Mouse (Mus musculus): ENCODE results near the gene Prl2c1. TPM values are rescaled to one million over a fixed set of nuclear protein-coding genes. Genes with fewer than 3 reads are reported as not detected.
"Not testable (repeated sequence)": the region's sequence is repeated elsewhere in the genome, so short reads cannot be mapped to it uniquely, and the experiment has no call there.

Gene Prl2c1
- polyA plus RNA-seq (2015; fragmentation: Nextera tagmentation; extraction: Ambion mirVana): not detected in 2 replicates

GRCm38 (mm10) chr13:27849042-27849441, at the start of gene Prl2c1:
Prl2c1 (plus strand) TSS chr13:27849342.
- Histone ChIP-seq H3K4me3 (ENCODE audit: low read length) (no peak within 1 kb of the TSS), H3K4me1 (ENCODE audit: control insufficient read depth, insufficient read depth, low read length) (no peaks in the 10 kb centered on the region), H3K27ac (ENCODE audit: low read length) (no peak within 1 kb of the TSS), H3K36me3 (ENCODE audit: control insufficient read depth, insufficient read depth) (no peaks in the 10 kb centered on the region), H3K4me2 (ENCODE audit: low read depth, low read length) (no peak within 1 kb of the TSS), H3K9ac (ENCODE audit: low read length) (no peak within 1 kb of the TSS), H3K27me3 (ENCODE audit: control insufficient read depth, insufficient read depth, low read length) (no peaks in the 10 kb centered on the region), H3K9me3 (replicated peaks; ENCODE audit: control insufficient read depth, low read length) (no peaks in the 10 kb centered on the region)
- ATAC-seq (replicated peaks; ENCODE audit: extremely low read depth, insufficient read depth, low FRiP score): no peak
- 84% methylated on average over 3 of the region's 3 CpGs for WGBS

- ATAC-seq (replicated peaks; ENCODE audit: extremely low read depth, insufficient read depth, low FRiP score): no peak
- WGBS: 71% methylated on average over 1 of the region's 1 CpGs
Measured at GRCm38 (mm10) chr13:27801354-27801753, 47.8 kb upstream of the Prl2c1 start, which contains the start of gene Prl2a1. Prl2a1 (plus strand) TSS chr13:27801654.

GRCm38 (mm10) chr13:27802765-27803164, 46.4 kb upstream of the Prl2c1 start:
- no peak overlapping the region for H3K9ac ChIP-seq (ENCODE audit: low read length)
- H3K4me3 ChIP-seq (ENCODE audit: low read length): no peak overlapping the region
- H3K27ac ChIP-seq (ENCODE audit: low read length): no peak overlapping the region
- 69% methylated on average over 1 of the region's 1 CpGs for WGBS
- H3K4me1 ChIP-seq (ENCODE audit: control insufficient read depth, insufficient read depth, low read length): no peaks in the 10 kb centered on the region
- ATAC-seq (replicated peaks; ENCODE audit: extremely low read depth, insufficient read depth, low FRiP score): no peak
- H3K27me3 ChIP-seq (ENCODE audit: control insufficient read depth, insufficient read depth, low read length): no peaks in the 10 kb centered on the region
- H3K9me3 ChIP-seq (replicated peaks; ENCODE audit: control insufficient read depth, low read length): no peaks in the 10 kb centered on the region
- no peaks in the 10 kb centered on the region for H3K36me3 ChIP-seq (ENCODE audit: control insufficient read depth, insufficient read depth)
- no peak overlapping the region for H3K4me2 ChIP-seq (ENCODE audit: low read depth, low read length)

More at GRCm38 (mm10) chr13:27801354-27801753, 47.8 kb upstream of the Prl2c1 start, which contains the start of gene Prl2a1:
- Histone ChIP-seq H3K4me2 (ENCODE audit: low read depth, low read length) (no peak within 1 kb of the TSS), H3K36me3 (ENCODE audit: control insufficient read depth, insufficient read depth) (no peaks in the 10 kb centered on the region), H3K27me3 (ENCODE audit: control insufficient read depth, insufficient read depth, low read length) (no peaks in the 10 kb centered on the region), H3K4me1 (ENCODE audit: control insufficient read depth, insufficient read depth, low read length) (no peaks in the 10 kb centered on the region), H3K4me3 (ENCODE audit: low read length) (no peak within 1 kb of the TSS), H3K27ac (ENCODE audit: low read length) (no peak within 1 kb of the TSS), H3K9me3 (replicated peaks; ENCODE audit: control insufficient read depth, low read length) (no peaks in the 10 kb centered on the region), H3K9ac (ENCODE audit: low read length) (no peak within 1 kb of the TSS)

GRCm38 (mm10) chr13:27904236-27904635, 55.1 kb downstream of the Prl2c1 start:
- H3K9me3 ChIP-seq (replicated peaks; ENCODE audit: control insufficient read depth, low read length); ATAC-seq (replicated peaks; ENCODE audit: extremely low read depth, insufficient read depth, low FRiP score); H3K36me3 ChIP-seq (ENCODE audit: control insufficient read depth, insufficient read depth); H3K4me2 ChIP-seq (ENCODE audit: low read depth, low read length); H3K27ac ChIP-seq (ENCODE audit: low read length); H3K27me3 ChIP-seq (ENCODE audit: control insufficient read depth, insufficient read depth, low read length); H3K4me1 ChIP-seq (ENCODE audit: control insufficient read depth, insufficient read depth, low read length); H3K4me3 ChIP-seq (ENCODE audit: low read length); H3K9ac ChIP-seq (ENCODE audit: low read length): not testable (repeated sequence)
- WGBS: 68% methylated on average over 2 of the region's 2 CpGs

Other genes with a start within 250 kb of the Prl2c1 start
- gene Prl7b1, start 238.8 kb upstream of the Prl2c1 start, polyA plus RNA-seq (2015; fragmentation: Nextera tagmentation; extraction: Ambion mirVana): not detected in 2 replicates
- not detected in 2 replicates for gene Prl7a1, start 206.8 kb upstream of the Prl2c1 start, polyA plus RNA-seq (2015; fragmentation: Nextera tagmentation; extraction: Ambion mirVana)
- not detected in 2 replicates for gene Prl7a2, start 181.3 kb upstream of the Prl2c1 start, polyA plus RNA-seq (2015; fragmentation: Nextera tagmentation; extraction: Ambion mirVana)
- gene Prl7d1, start 132.6 kb upstream of the Prl2c1 start, polyA plus RNA-seq (2015; fragmentation: Nextera tagmentation; extraction: Ambion mirVana): not detected in 2 replicates
- not detected in 2 replicates for gene Prl7c1, start 68.5 kb upstream of the Prl2c1 start, polyA plus RNA-seq (2015; fragmentation: Nextera tagmentation; extraction: Ambion mirVana)
- not detected in 2 replicates for gene Prl2a1, start 47.7 kb upstream of the Prl2c1 start, polyA plus RNA-seq (2015; fragmentation: Nextera tagmentation; extraction: Ambion mirVana)
- not detected in 2 replicates for gene Prl4a1, start 166.9 kb downstream of the Prl2c1 start, polyA plus RNA-seq (2015; fragmentation: Nextera tagmentation; extraction: Ambion mirVana)

Measured in heart, embryonic 16.5 days (tissue).